Mouse (Mus musculus) small intestine, adult 2 months (tissue): ENCODE data around the gene Gm7579.

Experiments
- CTCF ChIP-seq: fragments of 200-500 bp; IDR thresholded peaks from 2 replicates; pipeline ENCODE4 v1.5.1; 2012; ENCODE audit warnings: low read depth, mild to moderate bottlenecking, control low read depth, inconsistent platforms, low read length, moderate library complexity, mixed read lengths; ENCODE audit not compliant: insufficient replicate concordance, insufficient read length; ENCODE audit errors: extremely low read depth
- POLR2A ChIP-seq: fragments of 200-500 bp; IDR thresholded peaks from 2 replicates; pipeline ENCODE4 v1.6.1; 2012; ENCODE audit warnings: low read depth, mild to moderate bottlenecking, control low read depth, inconsistent platforms, low read length, moderate library complexity

DNA sequence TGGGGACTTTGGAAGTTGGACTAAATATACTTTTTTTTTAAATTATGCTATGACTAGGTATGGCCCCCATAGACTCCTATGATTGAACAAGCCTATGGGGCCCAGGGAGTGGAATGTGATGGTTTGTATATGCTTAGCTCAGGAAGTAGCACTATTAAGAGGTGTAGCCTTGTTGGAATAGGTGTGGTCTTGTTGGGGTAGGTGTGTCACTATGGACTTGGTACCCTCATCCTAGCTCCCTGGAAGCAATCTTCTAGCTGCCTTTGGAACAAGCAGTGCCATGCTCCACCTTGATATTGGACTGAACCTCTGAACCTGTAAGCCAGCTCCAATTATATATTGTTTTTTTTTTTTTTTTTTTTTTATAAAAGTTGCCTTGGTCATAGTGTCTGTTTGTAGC is 6.2 kb upstream of the Gm7579 start:
- TF ChIP-seq CTCF, result no peak
- TF ChIP-seq POLR2A, result no peak
